Mouse (Mus musculus) CD4-positive, CD25-positive, alpha-beta regulatory T cell, adult 2 months (primary cell): ENCODE measurements at regions not wholly inside any gene's neighbourhood (a gene's known extent, or its start where the extent isn't known, plus 50 kb on each side); places are given as distances from the start of the nearest gene placed in this dataset.
A peak's percentile ranks its signal among the peaks of the same experiment; 100 is the strongest.

Source experiments
- DNase-seq: peaks from one replicate; pipeline ENCODE4 v3.0.0-alpha.2; 2012; ENCODE audit warnings: low read depth, low spot score

DNA sequence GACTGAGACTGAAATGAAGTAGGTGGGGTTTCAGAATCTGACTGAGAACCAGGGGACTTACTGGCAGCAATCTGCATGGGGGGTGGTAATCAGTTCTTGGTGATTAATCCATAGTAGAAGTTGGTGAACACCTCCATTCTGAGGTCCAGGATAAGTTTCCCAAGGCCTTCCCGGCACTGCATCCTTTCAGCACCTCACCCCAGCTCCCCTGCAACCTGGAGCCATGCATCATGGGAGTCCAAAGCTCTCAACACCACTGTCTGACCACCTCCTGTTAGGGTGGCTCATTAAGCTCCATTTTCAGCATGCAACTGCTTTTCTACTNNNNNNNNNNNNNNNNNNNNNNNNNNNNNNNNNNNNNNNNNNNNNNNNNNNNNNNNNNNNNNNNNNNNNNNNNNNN is 157.0 kb downstream of the Cyp26b1 start:
- no peak for DNase-seq

DNA sequence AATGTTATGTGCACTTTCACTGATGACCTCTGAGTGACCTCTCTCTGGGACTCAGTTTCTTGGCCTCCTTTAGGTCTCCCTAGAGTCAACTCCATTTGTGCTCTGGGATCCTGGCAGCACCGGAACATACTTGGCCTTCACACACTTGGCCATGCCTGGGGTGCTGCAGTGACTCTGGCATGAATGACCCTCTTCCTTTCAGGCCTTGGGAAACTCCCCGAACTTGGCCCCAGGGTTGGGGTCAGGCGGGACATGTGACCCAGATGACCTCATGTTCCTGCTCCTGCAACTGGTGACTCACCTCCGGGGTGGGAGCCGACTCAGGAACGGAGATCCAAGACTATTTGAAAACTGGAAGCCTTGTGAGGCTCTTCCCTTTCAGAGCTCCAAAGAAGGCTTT is 159.2 kb downstream of the Cyp26b1 start:
- DNase-seq = no peak

DNA sequence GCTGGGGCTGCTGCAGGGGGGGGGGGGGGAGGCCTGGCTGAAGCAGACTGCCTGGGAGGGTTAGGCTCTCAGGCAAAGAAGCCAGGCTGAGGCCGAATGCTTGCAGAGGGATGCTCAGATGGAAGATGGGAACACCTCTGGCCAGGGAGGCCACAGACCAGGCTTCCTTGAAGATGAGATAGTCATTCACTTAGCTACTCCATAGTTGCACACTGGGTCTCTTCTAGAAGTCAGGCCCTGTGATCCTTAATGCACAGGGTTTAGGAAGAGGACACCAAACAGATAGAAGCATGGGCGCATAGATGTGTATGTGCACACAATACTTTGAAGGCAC is 162.1 kb downstream of the Cyp26b1 start:
- no peak for DNase-seq

DNA sequence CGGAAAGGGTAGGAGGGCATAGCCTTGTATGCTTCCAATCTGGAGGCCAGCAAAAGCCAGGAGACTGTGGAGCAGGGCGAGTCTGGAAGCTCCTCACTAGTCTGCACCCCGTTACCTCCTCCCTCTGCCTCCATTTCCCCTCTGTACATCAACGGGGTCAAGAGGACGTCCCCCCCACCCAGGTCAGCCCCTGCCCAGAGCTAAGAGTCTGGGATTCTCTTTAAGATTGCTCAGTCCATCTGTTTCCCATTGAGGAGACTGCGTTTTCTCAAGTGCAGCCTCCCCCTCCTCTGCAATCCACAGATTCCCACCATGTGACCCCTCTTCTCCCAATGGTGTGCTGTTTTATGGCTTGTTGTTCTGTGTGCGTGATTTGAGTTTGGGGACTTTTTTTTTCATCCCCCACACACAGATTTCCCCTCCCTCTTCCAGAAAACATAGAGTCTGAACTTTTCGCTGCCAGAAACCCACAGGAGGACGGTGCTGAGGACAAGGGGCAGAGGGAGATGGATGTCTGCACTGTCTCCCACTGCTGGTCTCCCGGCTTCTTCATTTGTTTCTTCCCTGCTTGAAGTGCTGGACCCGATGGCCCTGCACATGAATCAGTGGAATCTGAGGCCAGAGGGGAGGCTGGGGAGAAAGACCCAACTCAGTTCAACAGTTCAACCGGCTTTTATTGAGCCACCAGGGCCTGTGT is 162.6 kb downstream of the Cyp26b1 start:
- DNase-seq = no peak

DNA sequence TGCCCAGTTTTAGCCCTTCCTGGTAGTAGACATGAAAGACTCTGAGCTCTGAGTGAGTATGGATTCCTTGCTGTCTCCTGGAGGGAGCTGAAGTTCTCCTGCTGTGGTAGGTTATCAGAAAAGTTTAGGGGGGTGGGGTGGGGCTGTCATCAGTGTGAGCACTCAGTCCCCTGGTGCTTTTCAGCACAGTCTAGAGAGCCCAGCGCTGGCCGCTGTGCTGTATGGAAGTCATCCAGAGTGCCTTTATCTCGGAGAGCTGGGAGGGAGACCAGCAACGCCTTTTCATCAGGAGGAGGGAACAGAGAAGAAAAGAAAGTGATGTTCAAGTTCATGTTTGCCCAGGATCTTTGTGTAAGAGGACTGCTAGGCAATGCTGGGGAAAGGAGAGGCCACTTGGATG is 163.6 kb downstream of the Cyp26b1 start:
- no peak for DNase-seq

DNA sequence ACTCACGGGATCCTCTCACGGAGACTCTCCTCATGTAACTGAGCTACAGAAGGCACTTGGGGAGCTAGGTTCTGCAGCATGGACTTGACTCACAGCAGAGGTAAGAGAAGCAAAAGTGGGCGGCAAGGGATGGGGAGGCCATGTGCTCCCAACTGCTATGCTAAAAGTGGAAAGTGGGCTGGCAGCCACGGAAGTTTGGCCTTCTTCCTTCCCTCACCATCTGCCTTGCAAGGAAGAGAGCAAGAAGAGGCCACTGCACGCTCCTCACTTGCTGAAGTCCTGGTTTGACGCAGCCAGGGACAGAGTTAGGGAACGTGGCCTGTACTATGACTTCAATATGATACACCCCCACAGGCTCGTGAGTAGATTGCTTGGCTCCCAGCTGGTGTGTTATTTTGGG is 164.5 kb downstream of the Cyp26b1 start:
- no peak for DNase-seq

DNA sequence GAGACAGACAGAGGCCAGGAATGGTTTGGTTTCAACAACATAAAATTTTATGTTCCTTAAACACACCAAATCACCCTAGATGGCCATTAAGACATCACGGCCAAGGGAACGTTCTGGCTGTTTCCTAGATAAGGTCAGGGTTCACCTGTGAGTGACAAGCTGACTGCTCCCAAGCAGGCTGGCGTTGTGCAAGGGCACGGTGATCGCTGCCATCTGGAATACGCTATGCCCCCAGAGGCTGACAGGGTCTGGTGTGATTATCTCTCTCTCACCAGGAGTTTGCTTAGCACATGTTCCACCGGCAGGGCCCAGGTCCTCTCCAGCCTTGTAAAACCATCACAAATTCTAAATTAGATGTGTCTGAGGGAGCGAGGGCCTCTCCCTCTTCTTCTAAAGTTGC is 167.0 kb downstream of the Cyp26b1 start:
- no peak for DNase-seq

DNA sequence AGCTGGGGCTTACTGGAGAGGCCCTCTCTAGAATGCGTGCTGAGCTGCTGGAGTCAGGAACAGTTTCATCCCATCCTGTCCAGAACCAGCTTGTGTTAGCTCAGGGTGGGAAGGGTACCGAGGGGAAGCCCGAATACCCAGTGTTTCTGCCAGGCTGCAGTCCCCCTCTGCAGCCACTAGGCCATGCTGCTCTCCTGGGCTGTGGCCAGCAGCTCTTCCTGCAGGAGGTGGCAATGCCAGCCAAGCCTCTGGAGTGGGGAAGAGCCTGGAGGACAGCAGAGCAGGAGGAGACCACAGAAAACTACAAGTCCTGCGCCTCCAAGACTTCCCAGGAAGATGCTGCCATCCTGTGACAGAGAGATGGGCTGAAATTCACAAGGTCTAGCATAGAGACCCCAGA is 167.9 kb downstream of the Cyp26b1 start:
- peak; percentile 2 for DNase-seq

DNA sequence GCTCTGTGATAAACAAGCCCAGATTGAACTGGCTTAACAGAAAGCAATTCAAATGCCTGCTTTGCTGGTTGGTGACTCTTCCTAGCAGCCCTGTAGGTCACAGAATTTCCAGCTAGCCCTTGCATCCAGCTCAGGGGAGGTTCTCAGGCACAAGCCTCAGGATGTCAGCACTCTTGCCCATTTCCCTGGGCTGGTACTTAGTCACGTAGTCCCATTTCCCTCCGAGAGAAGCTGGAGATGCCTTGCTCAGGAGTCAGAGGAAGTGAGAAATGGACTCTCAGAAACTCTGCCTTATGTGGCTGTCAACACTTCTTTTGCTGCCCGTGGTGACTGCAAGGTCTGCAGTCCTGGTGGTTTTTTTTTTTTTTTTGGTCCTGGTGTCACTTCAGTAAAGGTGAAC is 170.8 kb downstream of the Cyp26b1 start:
- DNase-seq = no peak

DNA sequence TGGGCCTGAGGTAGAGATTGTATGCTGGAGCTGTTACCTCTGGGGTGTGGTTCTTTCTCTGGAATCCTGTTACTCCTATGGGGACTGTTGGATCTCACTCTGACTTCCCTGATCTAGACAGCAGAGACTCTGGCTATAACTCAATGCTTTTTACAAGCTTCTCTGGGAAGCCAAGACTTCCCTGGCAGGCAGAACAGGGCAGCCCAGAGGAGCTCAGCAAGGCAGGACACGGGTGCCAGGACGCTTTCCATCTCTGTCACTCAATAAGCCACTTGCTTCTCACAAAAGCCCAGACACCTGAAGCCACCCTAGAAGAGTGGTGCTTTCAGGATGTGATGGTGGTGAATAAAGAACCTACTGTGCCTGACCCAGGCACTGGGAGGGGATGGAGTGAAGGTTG is 174.0 kb downstream of the Cyp26b1 start:
- DNase-seq = no peak

DNA sequence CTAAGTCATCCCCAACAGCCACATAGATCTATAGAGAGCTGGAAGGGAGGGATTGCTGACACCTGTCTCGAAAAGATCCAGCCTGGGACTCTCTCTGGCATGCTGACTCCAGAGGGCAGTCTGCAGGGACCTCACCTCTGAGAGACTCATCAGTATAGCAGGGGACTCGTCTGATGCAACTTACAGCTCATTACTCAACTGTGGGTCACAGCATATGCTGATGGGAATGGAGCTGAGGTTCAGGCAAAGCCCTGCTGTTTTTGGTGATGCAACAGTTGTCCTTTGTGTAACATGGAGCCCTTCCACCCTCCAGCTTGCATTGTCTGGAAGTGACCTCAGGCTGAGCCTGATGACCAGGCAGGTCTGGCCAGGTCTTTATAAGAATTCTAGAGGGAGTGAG is 174.4 kb downstream of the Cyp26b1 start:
- DNase-seq = no peak

DNA sequence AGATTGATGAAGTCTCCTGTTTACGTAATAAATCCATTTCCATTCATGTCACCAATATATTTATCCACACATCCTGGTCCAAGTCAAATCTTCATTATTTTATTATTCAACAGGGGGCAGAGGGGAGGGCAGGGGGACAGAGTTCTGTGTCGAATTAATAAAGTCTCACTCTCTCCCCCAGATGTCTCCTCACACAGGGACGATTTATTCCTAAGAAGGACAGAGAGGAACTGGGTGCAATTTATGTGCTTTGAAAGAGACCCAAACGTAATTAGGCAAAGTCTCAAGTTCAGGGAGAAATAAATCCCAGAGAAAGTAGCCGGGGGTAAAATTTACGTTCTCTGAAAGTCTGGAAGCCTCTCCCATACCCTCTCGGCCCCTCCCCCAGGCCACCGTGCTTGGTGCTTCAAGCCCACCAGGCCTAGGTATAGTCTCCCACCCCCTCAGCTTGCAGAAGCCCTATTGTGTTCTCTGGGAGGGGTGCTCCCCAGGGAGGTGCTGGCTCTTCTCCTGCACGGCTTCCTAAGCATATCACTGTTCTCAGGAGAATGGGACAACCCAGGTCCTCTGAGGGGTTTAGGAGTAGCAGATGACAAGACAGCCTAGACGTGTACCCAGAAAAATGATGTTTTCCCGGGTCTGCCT is 176.6 kb downstream of the Cyp26b1 start:
- DNase-seq = no peak

DNA sequence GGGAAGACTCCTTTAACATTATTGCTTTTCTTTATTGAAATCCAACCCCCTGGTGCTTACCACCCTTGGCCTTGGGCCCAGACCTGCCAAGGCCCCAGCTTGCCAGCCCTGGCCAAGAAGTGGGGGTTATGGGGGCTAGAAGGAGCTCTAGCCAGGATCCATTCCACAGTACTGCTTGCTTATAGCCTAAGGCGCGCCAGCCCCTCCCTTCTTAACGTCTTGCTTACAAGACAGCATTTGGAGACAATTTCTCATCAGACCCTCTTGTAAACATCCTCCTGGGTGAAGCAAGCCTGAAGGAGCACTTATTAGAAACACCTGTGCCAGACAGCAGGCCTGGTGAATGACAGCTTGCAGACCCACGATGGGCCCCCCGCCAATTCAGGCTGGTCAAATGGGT is 179.3 kb downstream of the Cyp26b1 start:
- no peak for DNase-seq

DNA sequence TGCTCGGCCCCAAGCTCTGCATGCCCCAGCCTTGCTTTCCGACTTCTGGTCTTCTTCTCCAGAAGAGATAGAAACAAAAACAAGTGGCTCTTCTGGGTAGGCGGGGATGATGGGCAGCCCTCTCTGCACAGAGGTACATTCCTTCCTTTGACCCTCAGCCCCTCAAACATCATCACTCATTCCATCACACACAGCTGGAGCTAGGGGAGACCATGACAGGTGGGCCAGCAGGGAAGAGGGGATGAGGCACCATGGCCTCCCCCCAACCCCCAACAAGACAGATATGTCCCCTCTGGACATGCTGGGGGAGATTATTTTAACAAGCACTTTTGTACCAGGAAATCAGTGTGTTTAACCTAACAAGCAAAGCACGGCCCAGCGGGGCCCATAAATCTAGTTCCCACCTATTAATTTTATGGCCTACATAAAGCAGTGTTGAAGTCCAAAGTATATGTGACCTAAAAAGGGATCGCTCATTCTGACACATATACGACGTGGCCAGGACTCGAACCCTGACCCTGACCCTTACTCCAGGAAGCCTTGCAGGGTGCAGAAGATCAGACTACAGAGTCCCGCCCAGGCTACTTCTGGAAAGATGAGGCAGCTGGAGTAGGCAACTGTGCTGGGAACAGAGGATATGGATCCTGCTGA is 183.7 kb downstream of the Cyp26b1 start:
- DNase-seq = no peak

DNA sequence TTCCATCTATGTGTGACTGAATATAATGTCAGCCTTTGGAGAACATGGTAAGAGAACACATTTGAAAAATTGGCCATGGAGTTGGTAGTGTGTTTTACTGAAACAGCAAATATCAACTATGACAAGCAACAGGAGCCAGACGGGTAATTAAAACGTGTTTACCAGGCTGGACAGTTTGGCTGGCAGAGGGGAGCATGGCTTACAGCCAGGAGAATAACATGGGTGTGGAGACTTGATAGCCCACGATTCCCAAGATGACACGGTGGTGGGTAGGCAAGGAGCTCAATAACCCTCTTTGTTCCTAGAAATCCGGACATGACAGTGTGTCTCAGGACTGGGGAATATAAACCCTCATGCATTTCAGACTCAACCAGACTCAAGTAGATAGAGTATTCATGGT is 185.2 kb downstream of the Cyp26b1 start:
- no peak for DNase-seq

DNA sequence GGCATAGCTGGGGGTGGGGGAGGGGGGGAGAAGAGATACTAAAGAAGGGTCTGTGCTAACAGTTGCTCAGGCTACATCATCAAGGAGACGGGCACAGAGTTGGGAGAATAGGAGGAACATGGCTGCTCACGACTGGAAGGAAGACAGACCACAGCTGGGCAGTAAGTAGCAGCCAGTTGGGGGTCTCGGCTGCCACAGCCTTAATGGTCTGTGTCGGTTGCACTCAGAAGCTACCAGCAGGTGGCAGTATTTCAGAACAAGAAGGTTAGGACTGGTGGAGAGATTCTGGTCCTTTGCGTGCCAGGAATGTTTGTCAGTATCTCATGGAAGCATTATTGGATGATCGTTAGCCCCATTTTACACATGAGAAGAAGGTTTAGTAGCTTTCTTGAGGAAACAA is 185.9 kb downstream of the Cyp26b1 start:
- peak; percentile 62 for DNase-seq

DNA sequence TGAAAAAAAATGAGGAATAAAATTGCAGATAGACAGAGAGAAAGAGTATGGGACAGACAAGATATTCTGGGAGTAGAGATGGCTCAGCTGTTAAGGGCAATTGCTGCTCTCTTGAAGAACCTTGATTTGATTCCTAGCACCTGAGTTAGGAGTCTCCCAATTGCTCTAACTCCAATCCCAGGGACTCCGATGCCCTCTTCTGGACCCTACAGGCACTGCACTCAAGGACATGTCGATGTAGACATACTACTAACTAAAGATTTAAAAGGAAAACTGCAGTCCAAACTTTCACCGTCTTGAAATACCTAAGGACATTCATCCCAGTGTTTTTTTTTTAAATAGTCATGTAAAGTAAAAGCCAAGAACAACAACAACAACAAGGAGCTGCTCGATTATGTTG is 189.0 kb downstream of the Cyp26b1 start:
- DNase-seq = no peak

DNA sequence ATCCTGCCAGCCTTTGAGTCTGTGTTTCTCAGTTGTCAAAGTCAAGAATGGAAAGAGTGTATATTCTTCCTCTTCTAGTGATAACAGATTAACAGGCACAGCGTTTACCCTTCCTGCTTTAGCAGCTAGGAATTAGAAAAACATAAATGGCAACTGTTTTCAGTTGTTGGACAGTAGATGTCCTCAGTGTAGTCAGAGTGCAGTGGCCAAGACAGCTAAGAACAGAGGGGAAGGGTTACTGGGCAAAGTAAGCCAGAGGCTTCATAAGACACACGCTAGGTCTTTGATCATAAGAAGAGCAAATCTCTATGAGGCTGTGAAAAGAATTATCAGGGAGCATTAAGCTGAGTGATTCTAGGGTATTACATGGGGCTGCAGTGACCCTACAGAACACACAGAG is 191.3 kb downstream of the Cyp26b1 start:
- DNase-seq = no peak

DNA sequence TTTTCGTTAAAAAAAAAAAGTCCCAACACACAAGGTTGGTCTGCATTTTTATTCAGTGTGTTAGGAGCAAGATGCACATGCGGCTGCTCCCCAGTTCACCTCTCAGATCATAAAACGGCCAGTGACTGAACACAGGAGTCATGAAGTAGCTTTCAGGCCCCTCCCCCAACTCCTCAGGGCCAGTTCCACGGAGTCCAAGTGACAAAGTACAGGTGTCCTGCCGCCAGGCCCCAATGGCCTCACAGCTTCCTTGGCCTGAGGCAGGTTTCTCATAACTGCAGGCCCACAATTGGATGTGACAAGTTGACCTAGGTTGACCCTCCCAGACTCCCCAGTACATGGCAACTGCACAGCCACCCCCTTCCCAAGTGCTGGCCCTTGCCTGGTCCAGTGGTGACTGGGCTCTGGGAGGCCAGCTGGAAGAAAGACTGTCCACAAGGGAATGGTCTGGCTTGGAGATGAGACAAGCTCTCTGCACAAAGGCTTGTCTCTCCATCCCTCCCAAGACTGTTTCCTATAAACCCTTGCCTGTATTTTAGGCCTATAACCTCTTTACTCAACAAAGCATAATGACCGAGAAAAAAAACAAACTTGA is 199.1 kb downstream of the Cyp26b1 start:
- DNase-seq = no peak

DNA sequence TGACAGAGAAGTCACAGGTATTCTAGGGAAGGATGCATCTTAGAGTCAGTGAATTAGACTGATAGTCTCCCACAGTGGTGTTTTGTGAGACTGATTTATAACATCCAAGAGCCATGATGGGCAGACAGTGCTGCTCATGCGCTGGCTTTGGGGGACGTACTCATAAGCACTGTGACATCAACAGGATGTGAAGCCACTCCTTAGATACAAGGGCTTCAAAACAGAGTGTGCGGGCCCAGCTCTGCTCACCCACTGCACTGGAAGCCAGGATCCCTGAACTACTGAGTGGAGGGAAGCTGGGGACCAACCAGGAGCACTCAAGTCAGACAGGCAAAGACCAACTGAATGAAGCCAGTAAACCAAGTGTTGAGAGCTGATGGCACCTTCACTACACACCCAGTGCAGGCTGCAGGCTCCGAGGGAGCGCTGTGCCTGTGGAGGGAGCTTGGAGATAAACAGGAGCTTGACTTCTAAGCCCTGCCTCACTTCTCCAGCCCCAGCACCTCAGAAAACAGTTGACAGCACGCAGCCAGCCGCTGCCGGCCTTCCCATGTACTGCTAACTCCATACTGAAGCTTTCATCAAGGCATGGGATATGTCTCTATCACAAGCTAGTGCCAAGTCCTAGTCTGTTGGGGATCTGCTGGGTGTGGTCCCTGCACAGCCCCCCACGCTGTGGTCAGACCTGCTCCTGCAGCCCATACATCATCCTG is 200.0 kb downstream of the Cyp26b1 start:
- DNase-seq = no peak

DNA sequence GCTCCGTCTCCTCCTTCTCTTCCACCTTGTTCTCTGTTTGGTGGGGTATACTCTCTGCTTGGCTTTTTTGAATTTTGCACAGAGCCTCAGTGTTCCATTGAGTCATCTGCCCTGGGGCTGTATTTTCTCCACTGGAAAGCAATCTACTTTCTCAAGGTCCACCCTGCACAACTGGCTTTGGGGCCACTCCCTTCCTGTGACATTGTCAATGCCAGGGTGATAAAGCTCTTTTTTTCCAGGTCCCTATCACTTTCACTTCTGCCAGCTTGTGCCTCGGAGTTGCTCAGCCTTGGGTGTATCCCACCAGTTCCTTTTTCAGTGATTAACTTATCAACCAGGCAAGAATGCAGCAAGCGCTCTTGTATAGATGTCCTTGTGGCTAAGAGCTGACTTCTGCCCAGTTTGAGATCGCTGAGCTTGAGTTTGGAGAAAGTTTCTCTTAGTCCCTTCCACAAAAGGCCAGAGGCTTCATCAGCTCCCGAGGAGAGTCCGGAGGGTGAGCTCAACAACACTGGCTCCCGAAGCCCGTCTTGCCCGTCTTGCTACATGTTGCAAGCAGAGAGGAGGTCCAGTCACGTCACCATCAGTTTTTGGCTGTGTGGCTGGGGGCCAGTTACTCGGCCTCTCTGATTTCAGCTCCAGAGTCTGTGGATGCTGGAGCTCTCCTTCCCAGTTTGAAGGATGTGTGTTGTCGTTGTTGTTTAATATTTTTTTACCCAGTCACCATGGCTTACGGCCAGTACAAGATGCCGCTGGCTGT is 200.8 kb downstream of the Cyp26b1 start:
- DNase-seq = no peak

DNA sequence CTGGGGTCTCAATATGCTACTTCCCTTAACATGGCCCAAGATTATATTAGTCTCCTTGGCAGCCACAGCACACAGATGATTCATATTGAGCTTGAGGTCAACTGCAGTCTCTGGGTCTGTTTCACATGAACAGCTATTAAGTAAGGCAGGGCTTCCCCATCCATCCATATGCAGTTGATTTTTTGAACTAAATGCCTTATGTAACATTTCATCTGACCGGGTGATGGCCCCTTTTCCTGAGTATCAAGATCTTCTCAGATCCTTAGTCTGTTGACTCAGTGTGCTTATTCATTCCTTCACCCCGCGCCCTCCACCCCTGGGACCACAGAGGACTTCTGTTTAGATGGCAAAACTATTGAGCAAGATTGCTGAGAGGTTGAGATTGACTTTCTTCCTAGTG is 202.7 kb downstream of the Cyp26b1 start:
- no peak for DNase-seq
